Mouse (Mus musculus) G1E (cell line): ENCODE data around the gene Cysrt1. TPM values are rescaled to one million over a fixed set of nuclear protein-coding genes. Genes with fewer than 3 reads are reported as not detected.
A peak's percentile ranks its signal among the peaks of the same experiment; 100 is the strongest.
"Not testable (repeated sequence)": the region's sequence is repeated elsewhere in the genome, so short reads cannot be mapped to it uniquely, and the experiment has no call there.

ENCODE experiments used
- ATAC-seq: 2 replicates; pipeline ENCODE4 v1.8.0; 2016; ENCODE audit warnings: mild to moderate bottlenecking; ENCODE audit not compliant: insufficient number of reproducible peaks, poor library complexity, low FRiP score, severe bottlenecking; ENCODE audit errors: extremely low read depth
- DNase-seq: peaks from one replicate; pipeline ENCODE4 v3.0.0; 2012; ENCODE audit warnings: low spot score
- H3K27me3 ChIP-seq: 2 replicates; pipeline ENCODE4 v1.6.1; 2012; ENCODE audit warnings: mild to moderate bottlenecking, low read length, inconsistent platforms; ENCODE audit not compliant: insufficient read depth
- H3K36me3 ChIP-seq: replicated peaks from 2 replicates; pipeline ENCODE3; 2012; ENCODE audit warnings: mild to moderate bottlenecking, inconsistent platforms
- H3K4me1 ChIP-seq: 2 replicates; pipeline ENCODE4 v1.6.1; 2012; ENCODE audit warnings: low read depth, low read length, inconsistent platforms, mixed read lengths; ENCODE audit not compliant: insufficient read depth
- H3K4me3 ChIP-seq: 2 replicates; pipeline ENCODE4 v1.5.1; 2012; ENCODE audit warnings: low read depth, mild to moderate bottlenecking, inconsistent platforms, low read length, moderate library complexity, mixed read lengths
- H3K9me3 ChIP-seq: replicated peaks from 2 replicates; pipeline ENCODE4 v1.6.1; 2012; ENCODE audit warnings: inconsistent platforms
- CTCF ChIP-seq: IDR thresholded peaks from 2 replicates; pipeline ENCODE4 v1.5.1; 2012; ENCODE audit warnings: low read depth, low read length, inconsistent platforms, mixed read lengths
- GATA1 ChIP-seq: IDR thresholded peaks from 2 replicates; pipeline ENCODE4 v1.6.1; 2012; ENCODE audit warnings: borderline replicate concordance, low read length, inconsistent platforms, mixed read lengths
- GATA2 ChIP-seq: IDR thresholded peaks from 2 replicates; pipeline ENCODE4 v1.6.1; 2012; ENCODE audit warnings: low read depth, low read length, inconsistent platforms, borderline replicate concordance
- POLR2AphosphoS5 ChIP-seq: IDR thresholded peaks from 2 replicates; pipeline ENCODE4 v1.6.1; 2012; ENCODE audit warnings: low read depth, low read length, inconsistent platforms; ENCODE audit not compliant: insufficient replicate concordance
- TAL1 ChIP-seq: conservative IDR thresholded peaks from 2 replicates; pipeline ENCODE4 v1.6.1; 2012; ENCODE audit warnings: low read depth, low read length, inconsistent platforms, mixed read lengths
- polyA plus RNA-seq: library from polyadenylated mRNA; stranded (reverse); fragments of >175 nt; gene quantifications from 2 replicates; pipeline ENCODE4 v1.2.3, GENCODE M21; 2012
- total RNA-seq, 2 experiments: library from RNA; stranded (forward) in 1 of 2; stranded (reverse) in 1 of 2; fragments of 200-1000 nt in 1 of 2; fragments of >200 nt in 1 of 2; fragmentation: Nextera tagmentation in 1 of 2; gene quantifications; 2 replicates each; pipeline ENCODE4 v1.2.3; 2014 to 2017

The Cysrt1 gene
- total and polyA plus RNA-seq, 3 experiments, result not detected

- DNase-seq (no peak), ATAC-seq (no peak)
- TF ChIP-seq GATA1 (no peak), GATA2 (no peak), CTCF (no peak), TAL1 (no peak), POLR2AphosphoS5 (no peak)
- Histone ChIP-seq H3K4me3 (peak overlapping the region; percentile 89), H3K4me1 (peaks cover 70% of the 10 kb centered on the region), H3K9me3 (no peaks in the 10 kb centered on the region), H3K36me3 (peaks cover 52% of the 10 kb centered on the region), H3K27me3 (no peaks in the 10 kb centered on the region)
These were observed 20.8 kb upstream of the Cysrt1 start for GRCm38 (mm10) chr2:25262795-25263622.

- TF ChIP-seq POLR2AphosphoS5 (no peak), GATA1 (no peak), CTCF (no peak), GATA2 (no peak), TAL1 (no peak)
- H3K4me3 ChIP-seq, result peak within 1 kb of the TSS; percentile 89
- H3K9me3 ChIP-seq, result no peaks in the 10 kb centered on the region
- H3K27me3 ChIP-seq, result no peaks in the 10 kb centered on the region
- DNase-seq (peak; percentile 99), ATAC-seq (peak; percentile 98)
- peaks cover 45% of the 10 kb centered on the region for H3K36me3 ChIP-seq
- peaks cover 66% of the 10 kb centered on the region for H3K4me1 ChIP-seq
These were observed 20.1 kb upstream of the Cysrt1 start, which contains the start of gene Tprn for GRCm38 (mm10) chr2:25262291-25262767. Tprn (plus strand) TSS chr2:25262618.

GRCm38 (mm10) chr2:25261870-25262269 is 19.6 kb upstream of the Cysrt1 start:
- peak overlapping the region; percentile 89 for H3K4me3 ChIP-seq
- H3K36me3 ChIP-seq, result peaks cover 43% of the 10 kb centered on the region
- DNase-seq (no peak), ATAC-seq (no peak)
- H3K9me3 ChIP-seq, result no peaks in the 10 kb centered on the region
- TF ChIP-seq GATA2 (no peak), GATA1 (no peak), POLR2AphosphoS5 (no peak), CTCF (no peak), TAL1 (no peak)
- no peaks in the 10 kb centered on the region for H3K27me3 ChIP-seq
- H3K4me1 ChIP-seq, result peaks cover 65% of the 10 kb centered on the region

GRCm38 (mm10) chr2:25258887-25259286 is 16.6 kb upstream of the Cysrt1 start:
- Histone ChIP-seq H3K9me3 (no peaks in the 10 kb centered on the region), H3K4me3 (no peak overlapping the region), H3K4me1 (peaks cover 48% of the 10 kb centered on the region), H3K36me3 (peaks cover 20% of the 10 kb centered on the region), H3K27me3 (no peaks in the 10 kb centered on the region)
- DNase-seq, result no peak
- ATAC-seq, result no peak
- peak; percentile 46; the same call in 1 of the 2 replicates for TF ChIP-seq CTCF
- no peak for TF ChIP-seq TAL1

- peaks cover 48% of the 10 kb centered on the region for H3K4me1 ChIP-seq
These were observed 15.0 kb upstream of the Cysrt1 start for GRCm38 (mm10) chr2:25257250-25257649.

GRCm38 (mm10) chr2:25256443-25257109 is 14.3 kb upstream of the Cysrt1 start:
- ATAC-seq, H3K27me3 ChIP-seq, H3K9me3 ChIP-seq: not testable (repeated sequence)
- DNase-seq, result peak; percentile 33
- peak overlapping the region; percentile 98 for H3K4me3 ChIP-seq
- peaks cover 37% of the 10 kb centered on the region for H3K36me3 ChIP-seq
- H3K4me1 ChIP-seq, result peaks cover 44% of the 10 kb centered on the region

More at GRCm38 (mm10) chr2:25257250-25257649, 15.0 kb upstream of the Cysrt1 start:
- not testable (repeated sequence) for DNase-seq, H3K4me3 ChIP-seq, H3K9me3 ChIP-seq, H3K27me3 ChIP-seq, ATAC-seq
- peaks cover 31% of the 10 kb centered on the region for H3K36me3 ChIP-seq
